ENCODE assay signal across 15 mouse cellular contexts in genomic region chr9:60968281-60969031, GRCm38 (mm10).
A peak's percentile ranks its signal among the peaks of the same experiment; 100 is the strongest.
DNase-seq lines count a peak whose midpoint lies in the region; ATAC-seq and TF ChIP-seq lines count a peak whose summit lies in the region.
"Had no signal": no experiment of that assay in that cellular context is flagged by ENCODE, and none has a peak within 500 bp of the region (broad histone marks: within the 10 kb centered on the region; RNA-seq: fewer than 3 reads in every experiment).

No protein-coding gene starts in this region.

- ATAC-seq in activated CD4-positive, CD25-positive, alpha-beta regulatory T cell, adult 4 months, result no peak

- no peak for TF ChIP-seq EP300 in CH12.LX (IDR thresholded peaks at IDR 0.05; ENCODE audit: low read length)

- H3K9me3 ChIP-seq in CH12.LX (replicated peaks; ENCODE audit: low read length), result peaks cover 3% of the 10 kb centered on the region
- H3K9me3 ChIP-seq: liver, embryonic 13.5 days; neural tube, embryonic 13.5 days had no signal

- no peaks in the 10 kb centered on the region for H3K79me2 ChIP-seq in CH12.LX (replicated peaks; ENCODE audit: control insufficient read depth, extremely low read depth, insufficient read depth, poor library complexity, severe bottlenecking)

- no peak overlapping the region for H3K4me3 ChIP-seq in layer of hippocampus, adult 2 months
- no peak overlapping the region for H3K4me3 ChIP-seq in CH12.LX (replicated peaks in 1 of 3; ENCODE audit: low read depth in 2 of 3, low read length in 2 of 3, poor library complexity in 1 of 3)
- H3K4me3 ChIP-seq in cortical plate, adult 2 months (ENCODE audit: insufficient read depth, low read length), result no peak overlapping the region
- H3K4me3 ChIP-seq: gastrocnemius, adult 2 months; liver, embryonic 13.5 days; neural tube, embryonic 13.5 days had no signal

- peak; percentile 16 for DNase-seq in embryo, embryonic 10 days (ENCODE audit: low spot score)
- DNase-seq in embryo, embryonic 11 days, result no peak
- DNase-seq in layer of hippocampus, adult 2 months (ENCODE audit: low spot score in 2 of 2), result no peak
- DNase-seq in layer of hippocampus, adult 8-10 months (ENCODE audit: low spot score in 2 of 2), result no peak
- DNase-seq in CH12.LX (ENCODE audit: extremely low read depth), result peak; percentile 33
- DNase-seq in neural tube, embryonic 10.5 days (ENCODE audit: extremely low spot score, low spot score), result no peak
- DNase-seq: gastrocnemius, adult 2 months; heart, postnatal 14 days; kidney, postnatal 14 days; liver, embryonic 13.5 days; right cerebral cortex, adult 18-20 months; thymus, postnatal 14 days had no signal

- dilution Hi-C loops in CH12.LX (cut with MboI; ENCODE audit: extremely low pct_ligation_motif_present, extremely low pct_unique_long_range_greater_than_20kb, low sequenced_read_pairs), result no loop called here

- in situ Hi-C loops in CH12.LX (cut with MboI; ENCODE audit: low pct_ligation_motif_present, low pct_unique_long_range_greater_than_20kb, low sequenced_read_pairs), result no loop called here

- H3K4me1 ChIP-seq in CH12.LX (ENCODE audit: control insufficient read depth in 1 of 2, insufficient read depth in 2 of 2), result peaks cover 0 to 17% of the 10 kb centered on the region in 2 experiments; a peak in 2 of 4 replicates
- H3K4me1 ChIP-seq in cortical plate, adult 2 months (ENCODE audit: control insufficient read depth, insufficient read depth, low read length), result no peaks in the 10 kb centered on the region
- H3K4me1 ChIP-seq: liver, embryonic 13.5 days; neural tube, embryonic 13.5 days had no signal

- H3K27ac ChIP-seq in layer of hippocampus, adult 2 months, result no peak overlapping the region
- H3K27ac ChIP-seq in CH12.LX (ENCODE audit: insufficient read depth, low read depth), result no peak overlapping the region
- no peak overlapping the region for H3K27ac ChIP-seq in cortical plate, adult 2 months (ENCODE audit: insufficient read depth, low read length)
- H3K27ac ChIP-seq: gastrocnemius, adult 2 months; liver, embryonic 13.5 days; neural tube, embryonic 13.5 days had no signal

- H3K27me3 ChIP-seq in CH12.LX (replicated peaks), result peaks cover 11% of the 10 kb centered on the region
- H3K27me3 ChIP-seq: liver, embryonic 13.5 days had no signal

- H3K4me2 ChIP-seq in CH12.LX (ENCODE audit: insufficient read depth, low read depth, poor library complexity, severe bottlenecking), result no peak overlapping the region
- H3K4me2 ChIP-seq: liver, embryonic 13.5 days; neural tube, embryonic 13.5 days had no signal

- peak; percentile 62 for TF ChIP-seq CTCF in layer of hippocampus, adult 2 months (conservative IDR thresholded peaks at IDR 0.05)
- TF ChIP-seq CTCF in CH12.LX (conservative IDR thresholded peaks at IDR 0.05 in 1 of 2, IDR thresholded peaks at IDR 0.05 in 1 of 2; ENCODE audit: low read depth in 2 of 2, low read length in 2 of 2), result peak in 1 of 2 experiments; percentile 20; a peak in 1 of 4 replicates
- 0 out of 2 replicates have a peak, but pooled peaks have one; percentile 24 for TF ChIP-seq CTCF in cortical plate, adult 2 months (IDR thresholded peaks at IDR 0.05; ENCODE audit: extremely low read depth, insufficient read depth, low read length)

- no peaks in the 10 kb centered on the region for H3K36me3 ChIP-seq in CH12.LX (replicated peaks in 1 of 2; ENCODE audit: control insufficient read depth in 1 of 2, insufficient read depth in 1 of 2, low read length in 1 of 2)
- H3K36me3 ChIP-seq: liver, embryonic 13.5 days; neural tube, embryonic 13.5 days had no signal

- TF ChIP-seq POLR2A in CH12.LX (IDR thresholded peaks at IDR 0.05; ENCODE audit: low read depth, low read length), result no peak
- TF ChIP-seq POLR2A in cortical plate, adult 2 months (IDR thresholded peaks at IDR 0.05; ENCODE audit: extremely low read depth, insufficient read depth, low read length), result no peak

- no peak; the same call in none of the 2 replicates for TF ChIP-seq RAD21 in CH12.LX (IDR thresholded peaks at IDR 0.05; ENCODE audit: low read depth, low read length)

- H3K9ac ChIP-seq in CH12.LX (ENCODE audit: insufficient read depth, low read depth), result no peak overlapping the region
- H3K9ac ChIP-seq: liver, embryonic 13.5 days; neural tube, embryonic 13.5 days had no signal

TF ChIP-seq in CH12.LX, 34 proteins besides CTCF, POLR2A, EP300 and RAD21:
- TF ChIP-seq CHD2 (IDR thresholded peaks at IDR 0.05; ENCODE audit: low read length) (no peak), MEF2A (IDR thresholded peaks at IDR 0.05; ENCODE audit: borderline replicate concordance, low read depth, low read length) (no peak), BHLHE40 (IDR thresholded peaks at IDR 0.05; ENCODE audit: low read depth, low read length) (no peak), SMC3 (IDR thresholded peaks at IDR 0.05; ENCODE audit: low read depth, low read length) (no peak), RCOR1 (conservative IDR thresholded peaks at IDR 0.05; ENCODE audit: low read depth, low read length) (no peak), MYC (IDR thresholded peaks at IDR 0.05; ENCODE audit: low read depth, low read length) (no peak), TBP (conservative IDR thresholded peaks at IDR 0.05; ENCODE audit: low read depth, low read length) (no peak), ZNF384 (IDR thresholded peaks at IDR 0.05; ENCODE audit: low read depth, low read length) (no peak), MAFK (IDR thresholded peaks at IDR 0.05; ENCODE audit: insufficient replicate concordance, low read length) (no peak), ZMIZ1 (IDR thresholded peaks at IDR 0.05; ENCODE audit: low read depth, low read length) (no peak), ZC3H11A (IDR thresholded peaks at IDR 0.05; ENCODE audit: low read depth, low read length) (no peak), USF2 (conservative IDR thresholded peaks at IDR 0.05; ENCODE audit: low read depth, low read length) (no peak), CHD1 (IDR thresholded peaks at IDR 0.05; ENCODE audit: low read depth, low read length) (no peak), UBTF (IDR thresholded peaks at IDR 0.05; ENCODE audit: low read depth, low read length) (no peak), NELFE (IDR thresholded peaks at IDR 0.05; ENCODE audit: low read depth, low read length) (no peak), IRF4 (IDR thresholded peaks at IDR 0.05; ENCODE audit: low read depth, low read length) (no peak), TCF12 (IDR thresholded peaks at IDR 0.05; ENCODE audit: low read depth, low read length) (no peak), SIN3A (IDR thresholded peaks at IDR 0.05; ENCODE audit: low read length) (no peak)
TF ChIP-seq in CH12.LX: peak in this region for 0.

Comparison
In these comparisons a context has a peak if more than half of its experiments do, and no peak if none do; other contexts are left out.
1. DNase-seq: peak in embryo, embryonic 10 days (single experiment) and CH12.LX (single experiment); none in embryo, embryonic 11 days (single experiment), layer of hippocampus, adult 2 months (0 of 2), layer of hippocampus, adult 8-10 months (0 of 2) and neural tube, embryonic 10.5 days (single experiment).